8 mouse cellular contexts compared by ENCODE assay signal in genomic region chr9:119358058-119358429, GRCm38 (mm10). TPM values are rescaled to one million over a fixed set of nuclear protein-coding genes. Genes with fewer than 3 reads are reported as not detected.
DNase-seq lines count a peak whose midpoint lies in the region; ATAC-seq lines count a peak whose summit lies in the region.

No protein-coding gene starts in this region.

- no peak for DNase-seq in heart, adult 18-20 months
- no peak for DNase-seq in embryonic facial prominence, embryonic 14.5 days (ENCODE audit: low spot score)
- DNase-seq in kidney, adult 9 months: peak; percentile 92
- no peak for DNase-seq in right cerebral cortex, adult 2 months (ENCODE audit: low spot score in 2 of 2)
- DNase-seq in spleen, postnatal 10 days (ENCODE audit: low spot score in 2 of 2): no peak
- DNase-seq in cerebellum, postnatal 36 days: no peak

- ATAC-seq in heart, embryonic 12.5 days (ENCODE audit: insufficient number of reproducible peaks, low FRiP score): no peak
- ATAC-seq in embryonic facial prominence, embryonic 14.5 days (ENCODE audit: low read depth): no peak
- ATAC-seq in midbrain, embryonic 13.5 days: peak; percentile 3; the same call in 1 of the 2 replicates

- no peak overlapping the region for H3K27ac ChIP-seq in heart, embryonic 12.5 days (ENCODE audit: poor library complexity, severe bottlenecking)
- no peak overlapping the region for H3K27ac ChIP-seq in embryonic facial prominence, embryonic 14.5 days (replicated peaks; ENCODE audit: low read depth, low read length)
- no peak overlapping the region for H3K27ac ChIP-seq in midbrain, embryonic 13.5 days

- H3K27me3 ChIP-seq in heart, embryonic 12.5 days (replicated peaks): no peaks in the 10 kb centered on the region; the same call in 1 of the 2 replicates
- H3K27me3 ChIP-seq in embryonic facial prominence, embryonic 14.5 days (replicated peaks; ENCODE audit: control insufficient read depth, insufficient read depth, low read length): no peaks in the 10 kb centered on the region
- H3K27me3 ChIP-seq in midbrain, embryonic 13.5 days: no peaks in the 10 kb centered on the region; the same call in 1 of the 2 replicates

- peak overlapping the region; percentile 97 for H3K4me2 ChIP-seq in heart, embryonic 12.5 days
- H3K4me2 ChIP-seq in embryonic facial prominence, embryonic 14.5 days (ENCODE audit: low read depth, low read length): peak overlapping the region; percentile 91
- H3K4me2 ChIP-seq in midbrain, embryonic 13.5 days (replicated peaks): peak overlapping the region; percentile 89

- H3K4me1 ChIP-seq in heart, embryonic 12.5 days (replicated peaks): peaks cover 10% of the 10 kb centered on the region
- no peaks in the 10 kb centered on the region; the same call in 1 of the 2 replicates for H3K4me1 ChIP-seq in embryonic facial prominence, embryonic 14.5 days (ENCODE audit: control insufficient read depth, insufficient read depth, low read length)
- peaks cover 8% of the 10 kb centered on the region; the same call in 1 of the 2 replicates for H3K4me1 ChIP-seq in midbrain, embryonic 13.5 days (replicated peaks)

- peak overlapping the region; percentile 70 for H3K4me3 ChIP-seq in heart, embryonic 12.5 days
- H3K4me3 ChIP-seq in embryonic facial prominence, embryonic 14.5 days (ENCODE audit: low read depth, low read length): peak overlapping the region; percentile 71
- peak overlapping the region; percentile 69 for H3K4me3 ChIP-seq in midbrain, embryonic 13.5 days (replicated peaks)

- peak overlapping the region; percentile 82 for H3K9ac ChIP-seq in heart, embryonic 12.5 days
- H3K9ac ChIP-seq in embryonic facial prominence, embryonic 14.5 days (ENCODE audit: low read depth, low read length): peak overlapping the region; percentile 74
- H3K9ac ChIP-seq in midbrain, embryonic 13.5 days (replicated peaks): peak overlapping the region; percentile 76; the same call in 1 of the 2 replicates

- 52% methylated on average over 9 of the region's 9 CpGs for WGBS in heart, embryonic 12.5 days
- 38% methylated on average over 9 of the region's 9 CpGs for WGBS in embryonic facial prominence, embryonic 14.5 days
- 40% methylated on average over 9 of the region's 9 CpGs for WGBS in midbrain, embryonic 13.5 days

- H3K36me3 ChIP-seq in heart, embryonic 12.5 days: no peaks in the 10 kb centered on the region
- no peaks in the 10 kb centered on the region; the same call in 1 of the 2 replicates for H3K36me3 ChIP-seq in embryonic facial prominence, embryonic 14.5 days (ENCODE audit: control insufficient read depth, insufficient read depth, low read length)
- H3K36me3 ChIP-seq in midbrain, embryonic 13.5 days: no peaks in the 10 kb centered on the region

- H3K9me3 ChIP-seq in heart, embryonic 12.5 days (replicated peaks): no peaks in the 10 kb centered on the region
- no peaks in the 10 kb centered on the region for H3K9me3 ChIP-seq in embryonic facial prominence, embryonic 14.5 days (ENCODE audit: control insufficient read depth, low read length)
- no peaks in the 10 kb centered on the region for H3K9me3 ChIP-seq in midbrain, embryonic 13.5 days

RNA-seq across cellular contexts. Expression of gene Xylb, which starts 0.9 kb away (rescaled TPM):
- 1.6 and 2.4 TPM in 2 replicates for polyA plus RNA-seq in heart, embryonic 12.5 days (2016; fragmentation: Nextera tagmentation; extraction: Ambion mirVana)
- under 1 TPM; 0.26 to 0.30 TPM for total RNA-seq in heart, adult 18-20 months (2021)
- polyA plus RNA-seq in embryonic facial prominence, embryonic 14.5 days (2014; fragmentation: Nextera tagmentation; extraction: Ambion mirVana): 4.8 and 5.0 TPM in 2 replicates
- polyA plus RNA-seq in midbrain, embryonic 13.5 days (2015; fragmentation: Nextera tagmentation; extraction: Ambion mirVana): 1.9 and 3.4 TPM in 2 replicates

RNA-seq across cellular contexts. Expression of gene Slc22a14, which starts 7.3 kb away (rescaled TPM):
- 0.13 TPM in 1 of 2 replicates, not detected in the other for polyA plus RNA-seq in heart, embryonic 12.5 days (2016; fragmentation: Nextera tagmentation; extraction: Ambion mirVana)
- total RNA-seq in heart, adult 18-20 months (2021): not detected
- polyA plus RNA-seq in embryonic facial prominence, embryonic 14.5 days (2014; fragmentation: Nextera tagmentation; extraction: Ambion mirVana): 0.26 TPM in 1 of 2 replicates, not detected in the other
- polyA plus RNA-seq in midbrain, embryonic 13.5 days (2015; fragmentation: Nextera tagmentation; extraction: Ambion mirVana): 0.11 TPM in 1 of 2 replicates, not detected in the other

RNA-seq across cellular contexts. Expression of gene Myd88, which starts 16.8 kb away (rescaled TPM):
- polyA plus RNA-seq in heart, embryonic 12.5 days (2016; fragmentation: Nextera tagmentation; extraction: Ambion mirVana): 10.8 and 12.7 TPM in 2 replicates
- 10 to 100 TPM; 12.9 to 13.9 TPM for total RNA-seq in heart, adult 18-20 months (2021)
- polyA plus RNA-seq in embryonic facial prominence, embryonic 14.5 days (2014; fragmentation: Nextera tagmentation; extraction: Ambion mirVana): 22.2 and 26.4 TPM in 2 replicates
- 4.5 and 4.7 TPM in 2 replicates for polyA plus RNA-seq in midbrain, embryonic 13.5 days (2015; fragmentation: Nextera tagmentation; extraction: Ambion mirVana)

RNA-seq across cellular contexts. Expression of gene Acaa1a, which starts 18.6 kb away (rescaled TPM):
- 82.6 and 85.6 TPM in 2 replicates for polyA plus RNA-seq in heart, embryonic 12.5 days (2016; fragmentation: Nextera tagmentation; extraction: Ambion mirVana)
- 10 to 100 TPM; 77.1 to 85.3 TPM for total RNA-seq in heart, adult 18-20 months (2021)
- 83.8 and 86.9 TPM in 2 replicates for polyA plus RNA-seq in embryonic facial prominence, embryonic 14.5 days (2014; fragmentation: Nextera tagmentation; extraction: Ambion mirVana)
- 93.1 and 100 TPM in 2 replicates for polyA plus RNA-seq in midbrain, embryonic 13.5 days (2015; fragmentation: Nextera tagmentation; extraction: Ambion mirVana)

RNA-seq across cellular contexts. Expression of gene Oxsr1, which starts 35.8 kb away (rescaled TPM):
- polyA plus RNA-seq in heart, embryonic 12.5 days (2016; fragmentation: Nextera tagmentation; extraction: Ambion mirVana): 13.5 and 14.9 TPM in 2 replicates
- 10 to 100 TPM; 51.0 to 52.6 TPM for total RNA-seq in heart, adult 18-20 months (2021)
- 13.6 and 14.5 TPM in 2 replicates for polyA plus RNA-seq in embryonic facial prominence, embryonic 14.5 days (2014; fragmentation: Nextera tagmentation; extraction: Ambion mirVana)
- 13.0 and 13.7 TPM in 2 replicates for polyA plus RNA-seq in midbrain, embryonic 13.5 days (2015; fragmentation: Nextera tagmentation; extraction: Ambion mirVana)
